Mouse (Mus musculus) neural tube, embryonic 15.5 days (tissue): Measurements from ENCODE around the gene Nos3. TPM values are rescaled to one million over a fixed set of nuclear protein-coding genes. Genes with fewer than 3 reads are reported as not detected.

ENCODE experiments used
- ATAC-seq: fragments of 200-750 bp; cut with Nextera tagmentation; 2 replicates; pipeline ENCODE4 v1.8.0; 2017; ENCODE audit warnings: mild to moderate bottlenecking, moderate TSS enrichment, moderate library complexity; ENCODE audit not compliant: low FRiP score
- H3K27ac ChIP-seq: fragments of 300-500 bp; sonication (generic); replicated peaks from 2 replicates; pipeline ENCODE4 v1.5.1; 2015; ENCODE audit warnings: mild to moderate bottlenecking, inconsistent platforms
- H3K27me3 ChIP-seq: fragments of 300-500 bp; sonication (generic); replicated peaks from 2 replicates; pipeline ENCODE4 v1.6.1; 2015; ENCODE audit warnings: inconsistent platforms
- H3K36me3 ChIP-seq: fragments of 300-500 bp; sonication (generic); 2 replicates; pipeline ENCODE4 v1.6.1; 2015; ENCODE audit warnings: inconsistent platforms
- H3K4me1 ChIP-seq: fragments of 300-500 bp; sonication (generic); 2 replicates; pipeline ENCODE4 v1.6.1; 2015; ENCODE audit warnings: inconsistent platforms
- H3K4me2 ChIP-seq: fragments of 300-500 bp; sonication (generic); 2 replicates; pipeline ENCODE4 v1.6.1; 2015; ENCODE audit warnings: inconsistent platforms, mild to moderate bottlenecking, moderate library complexity
- H3K4me3 ChIP-seq: fragments of 300-500 bp; sonication (generic); replicated peaks from 2 replicates; pipeline ENCODE4 v1.5.1; 2015; ENCODE audit warnings: mild to moderate bottlenecking, inconsistent platforms
- H3K9ac ChIP-seq: fragments of 300-500 bp; sonication (generic); replicated peaks from 2 replicates; pipeline ENCODE4 v1.6.1; 2015; ENCODE audit warnings: mild to moderate bottlenecking, inconsistent platforms
- H3K9me3 ChIP-seq: fragments of 300-500 bp; sonication (generic); replicated peaks from 2 replicates; pipeline ENCODE4 v1.6.1; 2016; ENCODE audit warnings: inconsistent platforms
- WGBS: fragments of 180-500 bp; shearing (Covaris S2); methylation state at CpG from one replicate; pipeline ENCODE4 v1.1.7; 2015; ENCODE audit warnings: mixed read lengths; 5-methylcytosine and 5-hydroxymethylcytosine counted together
- polyA plus RNA-seq: library from polyadenylated mRNA; unstranded; fragments of >200 nt; fragmentation: Nextera tagmentation; extraction: Ambion mirVana; gene quantifications from 2 replicates; pipeline ENCODE4 v1.2.1, GENCODE M21; 2015

Gene Nos3
- polyA plus RNA-seq, 1 experiment from 2014 or later, result 9.3 TPM

DNA sequence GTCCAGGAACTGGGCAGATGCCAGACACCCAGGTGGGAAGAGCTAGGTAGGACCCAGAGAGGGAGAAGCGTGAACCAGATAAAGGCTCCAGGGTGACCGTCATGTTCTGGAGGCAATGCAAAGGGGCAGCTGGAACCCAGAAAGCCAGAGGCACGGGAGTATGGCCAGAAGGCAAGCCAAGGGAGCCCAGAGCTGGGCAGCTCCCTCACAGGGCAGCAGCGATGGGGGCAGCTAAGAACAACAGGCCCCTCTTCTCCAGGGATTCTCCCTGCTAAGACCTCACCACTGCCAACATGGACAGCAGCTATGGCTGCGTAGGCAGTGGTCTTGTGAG, 34.7 kb upstream of the Nos3 start:
- peaks cover 36% of the 10 kb centered on the region for H3K4me1 ChIP-seq
- 0 out of 2 replicates have a peak overlapping the region, but pooled peaks have one; percentile 20 for H3K4me3 ChIP-seq
- peak overlapping the region; percentile 56 for H3K4me2 ChIP-seq
- peak; percentile 16 for ATAC-seq
- no peaks in the 10 kb centered on the region for H3K9me3 ChIP-seq
- no peak overlapping the region for H3K9ac ChIP-seq
- peaks cover 36% of the 10 kb centered on the region for H3K36me3 ChIP-seq
- no peaks in the 10 kb centered on the region for H3K27me3 ChIP-seq
- 24% methylated on average over 5 of the region's 5 CpGs for WGBS
- peak overlapping the region; percentile 80 for H3K27ac ChIP-seq

DNA sequence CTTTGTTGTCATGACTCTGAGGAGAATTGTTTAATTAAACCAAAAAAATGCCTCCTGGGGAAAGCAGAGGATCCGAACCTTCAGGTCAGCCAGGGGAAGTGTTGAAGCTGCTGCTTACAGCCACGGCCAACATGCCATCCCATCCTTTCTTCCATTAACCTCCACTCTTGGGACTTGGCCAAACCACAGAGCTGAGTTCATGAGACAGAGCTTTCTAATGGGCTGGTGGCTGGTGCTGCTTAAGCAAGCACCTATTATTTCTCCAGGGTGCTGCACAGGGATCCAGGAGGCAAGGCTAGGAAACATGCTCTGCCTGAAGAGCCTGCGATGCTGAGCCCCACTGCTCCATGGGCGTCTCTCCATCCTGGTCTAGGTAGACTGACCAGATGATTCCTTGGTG, 32.2 kb upstream of the Nos3 start:
- H3K9ac ChIP-seq, result no peak overlapping the region
- no peaks in the 10 kb centered on the region for H3K27me3 ChIP-seq
- ATAC-seq, result no peak
- H3K27ac ChIP-seq, result no peak overlapping the region
- no peak overlapping the region for H3K4me2 ChIP-seq
- H3K4me3 ChIP-seq, result no peak overlapping the region
- H3K9me3 ChIP-seq, result no peaks in the 10 kb centered on the region
- peaks cover 49% of the 10 kb centered on the region for H3K4me1 ChIP-seq
- peaks cover 21% of the 10 kb centered on the region for H3K36me3 ChIP-seq
- 86% methylated on average over 4 of the region's 4 CpGs for WGBS

DNA sequence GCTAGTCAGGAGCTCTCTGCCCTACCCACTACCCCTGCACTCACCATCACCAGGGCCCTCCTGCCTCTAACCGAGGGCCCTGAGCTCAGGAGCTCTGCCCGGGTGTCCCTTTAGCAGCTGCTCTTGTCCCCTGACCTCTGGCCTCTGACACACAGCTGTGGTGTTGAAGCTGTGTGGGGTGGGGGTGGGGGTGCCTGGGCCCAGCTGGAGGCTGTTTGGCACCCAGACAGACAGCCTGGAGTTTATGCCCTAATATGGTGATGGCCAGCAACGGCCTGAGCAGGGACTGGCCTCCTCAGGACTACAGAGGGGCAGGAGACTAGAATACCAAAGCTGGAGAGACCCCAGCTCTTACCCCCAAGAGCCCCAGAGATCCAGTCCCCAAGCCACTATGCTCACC, 29.9 kb upstream of the Nos3 start:
- H3K27me3 ChIP-seq, result no peaks in the 10 kb centered on the region
- no peak overlapping the region for H3K9ac ChIP-seq
- H3K4me2 ChIP-seq, result no peak overlapping the region
- 37% methylated on average over 3 of the region's 3 CpGs for WGBS
- H3K4me3 ChIP-seq, result no peak overlapping the region
- no peak overlapping the region for H3K27ac ChIP-seq
- ATAC-seq, result no peak
- H3K4me1 ChIP-seq, result peaks cover 28% of the 10 kb centered on the region
- H3K9me3 ChIP-seq, result no peaks in the 10 kb centered on the region
- peaks cover 21% of the 10 kb centered on the region for H3K36me3 ChIP-seq

DNA sequence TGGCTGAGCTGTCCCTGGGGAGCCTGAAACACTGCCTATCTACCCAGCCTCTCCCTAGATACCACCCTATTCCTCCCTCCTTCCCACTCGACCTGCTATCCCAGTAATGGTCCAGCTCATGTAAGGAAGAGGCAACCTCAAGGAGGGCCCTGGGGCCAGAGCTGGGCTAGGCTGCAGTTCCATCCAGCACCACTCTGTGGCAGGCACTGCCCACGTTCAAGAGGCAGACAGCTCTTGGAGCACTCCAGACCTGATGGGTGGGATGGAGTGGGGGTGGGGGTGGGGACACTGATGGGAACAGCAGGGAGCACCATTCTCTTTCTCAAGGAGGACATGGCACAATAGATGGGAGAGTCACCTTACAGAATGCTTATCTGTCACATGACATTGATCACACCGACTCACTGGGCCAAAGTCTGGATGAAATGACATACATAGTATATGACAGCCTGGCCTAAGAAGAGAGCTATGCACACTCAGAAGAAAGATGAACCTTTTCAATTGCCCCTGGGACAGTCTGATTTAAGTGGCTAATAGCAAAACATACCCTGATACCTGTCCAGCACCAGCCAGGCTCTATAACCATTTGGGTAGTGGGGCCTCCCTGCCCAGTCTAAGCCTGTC, 28.6 kb upstream of the Nos3 start:
- H3K9ac ChIP-seq, result no peak overlapping the region
- H3K4me1 ChIP-seq, result peaks cover 21% of the 10 kb centered on the region
- no peaks in the 10 kb centered on the region for H3K9me3 ChIP-seq
- H3K36me3 ChIP-seq, result peaks cover 20% of the 10 kb centered on the region
- H3K4me2 ChIP-seq, result no peak overlapping the region
- 8% methylated on average over 3 of the region's 3 CpGs for WGBS
- H3K27ac ChIP-seq, result no peak overlapping the region
- ATAC-seq, result peak; percentile 79; the same call in 1 of the 2 replicates
- H3K4me3 ChIP-seq, result no peak overlapping the region
- no peaks in the 10 kb centered on the region for H3K27me3 ChIP-seq

DNA sequence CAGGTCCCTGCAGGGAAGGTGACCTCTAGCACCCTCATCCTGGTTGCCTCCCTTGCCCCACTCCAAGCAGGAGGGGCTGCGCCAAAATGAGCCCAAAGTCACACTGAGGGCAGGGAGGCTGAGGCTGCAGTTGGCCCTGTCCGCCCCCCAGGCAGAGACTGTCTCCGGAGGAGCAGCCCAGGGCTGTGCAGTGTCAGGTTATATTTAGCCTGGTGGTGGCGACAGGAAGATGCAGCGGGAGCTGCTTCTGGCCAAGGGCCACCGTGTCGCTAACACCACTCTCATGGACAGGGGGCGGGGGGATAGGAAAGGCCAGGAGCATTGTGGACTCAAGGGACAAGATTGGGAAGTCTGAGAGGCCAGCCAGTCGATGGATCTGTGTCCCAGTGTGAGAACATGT, 27.2 kb upstream of the Nos3 start:
- WGBS, result 52% methylated on average over 9 of the region's 9 CpGs
- Histone ChIP-seq H3K9ac (no peak overlapping the region), H3K27me3 (no peaks in the 10 kb centered on the region), H3K4me3 (no peak overlapping the region), H3K9me3 (no peaks in the 10 kb centered on the region), H3K36me3 (peaks cover 7% of the 10 kb centered on the region), H3K27ac (no peak overlapping the region), H3K4me2 (no peak overlapping the region), H3K4me1 (peaks cover 21% of the 10 kb centered on the region)
- ATAC-seq, result no peak

DNA sequence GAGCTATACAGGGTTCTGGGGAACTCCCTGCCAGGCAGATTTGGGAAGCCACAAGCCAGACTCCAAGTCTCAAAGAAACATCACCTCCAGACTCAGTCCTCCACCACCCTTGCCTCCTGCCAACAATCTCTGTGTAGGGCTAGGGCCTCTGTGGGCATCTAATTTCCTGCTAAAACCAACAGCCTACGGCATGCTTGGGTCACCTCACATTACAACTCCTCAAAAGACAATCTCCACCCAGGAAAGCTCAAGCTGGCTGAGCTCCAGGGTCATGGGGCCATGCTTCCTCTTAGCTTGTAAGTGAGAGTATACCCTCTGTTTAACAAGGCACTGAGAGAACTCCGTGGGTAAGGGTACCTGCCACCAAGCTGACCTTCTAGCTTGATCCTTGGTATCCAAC, 26.8 kb upstream of the Nos3 start:
- Histone ChIP-seq H3K27me3 (no peaks in the 10 kb centered on the region), H3K27ac (no peak overlapping the region), H3K4me1 (peaks cover 23% of the 10 kb centered on the region), H3K4me2 (no peak overlapping the region), H3K36me3 (peaks cover 2% of the 10 kb centered on the region; the same call in 1 of the 2 replicates), H3K9me3 (no peaks in the 10 kb centered on the region), H3K4me3 (no peak overlapping the region), H3K9ac (no peak overlapping the region)
- no peak for ATAC-seq
- WGBS, result 74% methylated on average over 2 of the region's 2 CpGs

DNA sequence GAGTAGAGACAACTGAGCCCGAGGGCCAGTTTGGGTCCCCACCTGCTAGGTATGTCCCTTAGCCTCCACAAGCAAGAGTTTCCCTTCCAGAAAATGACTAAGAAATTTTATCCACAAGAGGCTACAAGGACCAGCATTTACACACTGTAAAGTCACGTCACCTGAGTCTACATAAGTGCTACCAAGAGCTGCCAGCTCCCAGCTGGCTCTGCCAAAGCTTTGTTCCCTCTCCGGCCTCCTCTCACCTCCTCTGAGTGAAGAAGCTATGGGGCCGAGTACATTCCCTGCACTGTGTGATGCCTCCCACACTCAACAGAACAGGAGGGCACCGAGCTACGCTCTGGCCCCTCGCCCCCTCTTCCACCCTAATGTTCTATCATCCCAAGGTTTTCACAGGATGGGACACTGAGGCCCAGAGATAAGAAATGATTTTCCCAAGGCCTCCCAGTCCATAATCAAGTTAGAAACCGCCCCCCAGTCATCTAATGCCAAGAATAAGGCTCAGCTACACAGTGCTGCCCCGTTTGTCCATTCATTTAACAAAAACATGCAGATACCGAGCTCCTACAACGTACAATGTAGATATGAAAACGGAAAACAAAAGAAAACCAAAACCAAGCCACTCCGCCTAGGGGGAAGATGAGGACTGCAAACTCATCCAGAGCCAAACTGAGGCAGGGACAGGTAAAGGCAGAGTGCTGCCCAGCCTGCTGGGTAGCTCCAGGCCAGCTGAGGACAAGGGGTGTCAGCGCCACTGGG, 22.2 kb upstream of the Nos3 start:
- Histone ChIP-seq H3K27ac (no peak overlapping the region), H3K36me3 (peaks cover 6% of the 10 kb centered on the region; the same call in 1 of the 2 replicates), H3K4me2 (no peak overlapping the region), H3K9me3 (no peaks in the 10 kb centered on the region), H3K9ac (no peak overlapping the region), H3K4me1 (peaks cover 30% of the 10 kb centered on the region), H3K27me3 (no peaks in the 10 kb centered on the region), H3K4me3 (no peak overlapping the region)
- no peak for ATAC-seq
- 85% methylated on average over 14 of the region's 14 CpGs for WGBS

DNA sequence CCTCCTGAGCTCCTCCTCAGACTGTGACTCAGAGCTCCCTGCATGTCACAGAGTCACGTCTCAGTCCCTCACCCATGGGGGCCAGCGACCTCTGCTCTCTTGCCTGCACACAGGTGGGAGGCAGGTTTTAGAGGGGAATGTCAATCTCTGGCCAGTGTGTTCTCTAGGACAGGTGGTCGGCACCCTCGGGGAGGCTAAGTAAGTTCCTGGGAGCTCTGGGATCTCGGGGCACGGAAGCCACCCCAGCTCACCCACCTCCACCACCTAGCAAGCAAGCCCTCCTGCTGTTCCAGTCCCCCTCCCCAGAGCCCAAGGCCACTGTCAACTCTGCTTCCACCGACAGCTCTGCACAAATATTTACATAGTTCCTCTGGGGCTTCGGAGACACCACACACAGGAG, 21.6 kb upstream of the Nos3 start:
- Histone ChIP-seq H3K36me3 (peaks cover 6% of the 10 kb centered on the region; the same call in 1 of the 2 replicates), H3K27ac (no peak overlapping the region), H3K27me3 (no peaks in the 10 kb centered on the region), H3K4me3 (no peak overlapping the region), H3K4me1 (peaks cover 33% of the 10 kb centered on the region), H3K9me3 (no peaks in the 10 kb centered on the region), H3K4me2 (no peak overlapping the region), H3K9ac (no peak overlapping the region)
- WGBS, result 62% methylated on average over 8 of the region's 8 CpGs
- ATAC-seq, result no peak

DNA sequence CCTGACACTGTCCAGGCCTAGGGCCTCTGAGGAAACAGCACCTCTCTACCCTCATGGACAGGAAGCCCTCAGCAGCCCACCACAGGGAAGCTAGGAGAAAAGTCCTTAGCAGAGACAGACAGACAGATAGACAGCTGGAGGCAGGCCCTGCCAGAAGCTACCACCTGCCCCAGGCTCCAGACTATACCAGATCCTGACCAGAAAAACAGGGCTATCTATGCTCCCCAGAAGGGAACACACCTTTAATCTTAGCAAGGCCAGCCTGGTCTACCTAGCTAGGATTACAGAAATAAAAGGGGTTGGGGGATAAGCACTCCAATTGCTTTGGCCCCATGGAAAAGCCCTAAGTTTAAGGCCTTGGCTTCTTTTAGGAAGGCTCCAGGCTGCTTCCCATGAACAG, 21.2 kb upstream of the Nos3 start:
- peak overlapping the region; percentile 86 for H3K27ac ChIP-seq
- H3K9ac ChIP-seq, result no peak overlapping the region

DNA sequence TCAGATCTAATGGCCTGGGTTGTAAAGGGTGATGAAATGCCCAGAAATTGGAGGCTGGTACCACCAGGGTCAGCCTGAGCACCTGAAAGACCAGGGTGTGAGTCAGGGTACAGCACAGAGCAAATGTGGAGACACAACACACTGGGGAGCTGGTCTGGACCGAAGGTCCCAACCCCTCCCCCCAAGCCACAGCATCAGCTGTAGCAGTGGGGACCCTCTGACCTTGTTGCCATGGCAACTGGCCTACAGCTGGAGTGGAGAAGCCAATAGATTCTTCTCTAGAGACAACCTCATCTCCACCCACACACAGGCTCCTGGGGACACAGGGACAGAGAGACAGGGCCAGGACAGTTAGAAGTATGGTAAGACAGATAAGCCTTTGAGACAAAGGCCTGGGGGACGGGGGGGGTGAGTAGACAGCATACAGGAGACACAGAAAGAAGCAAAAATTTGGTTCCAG, 20.6 kb upstream of the Nos3 start:
- Histone ChIP-seq H3K27ac (peak overlapping the region; percentile 86), H3K9me3 (no peaks in the 10 kb centered on the region), H3K4me1 (peaks cover 44% of the 10 kb centered on the region), H3K9ac (peak overlapping the region; percentile 26), H3K4me3 (no peak overlapping the region), H3K4me2 (peak overlapping the region; percentile 41), H3K36me3 (peaks cover 6% of the 10 kb centered on the region; the same call in 1 of the 2 replicates), H3K27me3 (no peaks in the 10 kb centered on the region)
- WGBS, result 5% methylated on average over 2 of the region's 2 CpGs
- ATAC-seq, result peak; percentile 29

More for the DNA sequence above, 21.2 kb upstream of the Nos3 start:
- Histone ChIP-seq H3K27me3 (no peaks in the 10 kb centered on the region), H3K9me3 (no peaks in the 10 kb centered on the region), H3K4me2 (peak overlapping the region; percentile 41; the same call in 1 of the 2 replicates), H3K4me3 (no peak overlapping the region), H3K36me3 (peaks cover 6% of the 10 kb centered on the region; the same call in 1 of the 2 replicates), H3K4me1 (peaks cover 37% of the 10 kb centered on the region)
- ATAC-seq, result no peak

DNA sequence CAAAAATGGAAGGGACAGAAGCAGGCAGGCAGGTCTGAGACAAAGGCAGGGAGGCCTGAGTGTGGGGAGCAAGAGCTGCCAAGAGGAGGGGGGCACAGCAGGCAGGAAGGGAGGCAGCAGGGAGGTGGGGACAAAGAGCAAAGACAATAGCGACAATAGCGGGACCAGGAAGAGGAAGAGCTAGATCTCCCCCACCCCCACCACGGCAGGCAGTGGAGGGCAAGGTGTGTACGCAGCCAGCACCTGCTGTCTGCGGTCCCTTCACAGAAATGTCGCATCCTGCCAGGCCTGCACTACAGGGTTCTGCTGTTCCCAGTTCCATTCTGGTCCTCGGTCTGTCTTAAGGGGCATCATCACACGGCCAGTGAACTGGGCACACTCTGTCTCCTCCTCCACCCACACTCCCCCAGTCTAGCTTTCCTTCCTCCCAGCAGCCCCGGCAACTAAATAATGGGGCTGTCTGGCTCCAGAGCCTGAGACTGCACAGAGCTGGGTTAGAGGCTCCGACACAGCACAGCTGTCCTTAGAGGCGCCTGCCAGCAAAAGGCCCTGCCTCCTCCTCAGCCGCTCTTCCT, 20.0 kb upstream of the Nos3 start:
- Histone ChIP-seq H3K4me1 (peaks cover 49% of the 10 kb centered on the region), H3K4me3 (no peak overlapping the region)
- 5% methylated on average over 12 of the region's 12 CpGs for WGBS

DNA sequence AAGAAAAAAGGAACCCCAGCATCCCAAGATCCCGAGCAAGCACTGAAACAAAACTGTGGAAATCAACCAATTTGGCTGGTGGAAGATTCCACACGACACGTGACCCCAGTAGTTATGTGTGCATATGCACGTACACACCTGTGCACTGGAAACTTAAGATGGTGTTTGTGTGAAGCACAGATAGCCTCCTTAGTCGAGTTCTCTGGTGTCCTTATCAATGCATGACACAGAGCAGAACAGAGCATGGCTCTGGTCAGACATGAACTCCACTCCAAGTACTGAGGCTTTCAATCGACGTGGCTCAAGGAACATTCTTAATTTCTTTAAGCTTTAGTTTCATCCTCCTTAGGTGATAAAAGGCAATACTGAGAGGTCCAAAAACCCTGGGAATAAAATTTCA, 18.3 kb upstream of the Nos3 start:
- no peak overlapping the region for H3K4me3 ChIP-seq
- ATAC-seq, result no peak
- peaks cover 66% of the 10 kb centered on the region for H3K4me1 ChIP-seq
- H3K36me3 ChIP-seq, result peaks cover 4% of the 10 kb centered on the region; the same call in 1 of the 2 replicates
- H3K9me3 ChIP-seq, result no peaks in the 10 kb centered on the region
- H3K4me2 ChIP-seq, result no peak overlapping the region
- no peak overlapping the region for H3K9ac ChIP-seq
- H3K27ac ChIP-seq, result no peak overlapping the region
- 92% methylated on average over 7 of the region's 7 CpGs for WGBS
- no peaks in the 10 kb centered on the region for H3K27me3 ChIP-seq

More for the DNA sequence above, 20.0 kb upstream of the Nos3 start:
- H3K9me3 ChIP-seq, result no peaks in the 10 kb centered on the region
- peak; percentile 35; the same call in 1 of the 2 replicates for ATAC-seq
- peak overlapping the region; percentile 41 for H3K4me2 ChIP-seq
- peaks cover 6% of the 10 kb centered on the region; the same call in 1 of the 2 replicates for H3K36me3 ChIP-seq
- H3K27me3 ChIP-seq, result no peaks in the 10 kb centered on the region
- peak overlapping the region; percentile 22; the same call in 1 of the 2 replicates for H3K9ac ChIP-seq
- peak overlapping the region; percentile 86 for H3K27ac ChIP-seq
